Mouse (Mus musculus) stomach, embryonic 14.5 days (tissue): ENCODE measurements around the gene Reps2. TPM values are rescaled to one million over a fixed set of nuclear protein-coding genes. Genes with fewer than 3 reads are reported as not detected.

ENCODE experiments used
- ATAC-seq: fragments of 200-750 bp; cut with Nextera tagmentation; 2 replicates; pipeline ENCODE4 v1.8.0; 2017; ENCODE audit warnings: low read depth, moderate TSS enrichment; ENCODE audit not compliant: insufficient number of reproducible peaks, insufficient read depth, low FRiP score
- H3K27ac ChIP-seq: fragments of 300-500 bp; sonication (generic); 2 replicates; pipeline ENCODE4 v1.5.1; 2014; ENCODE audit warnings: mild to moderate bottlenecking, low read length, moderate library complexity, mixed read lengths
- H3K27me3 ChIP-seq: fragments of 300-500 bp; sonication (generic); 2 replicates; pipeline ENCODE4 v1.6.1; 2014; ENCODE audit warnings: low read length, control low read depth, mixed read lengths; ENCODE audit not compliant: control insufficient read depth, insufficient read depth
- H3K36me3 ChIP-seq: fragments of 300-500 bp; sonication (generic); 2 replicates; pipeline ENCODE4 v1.6.1; 2014; ENCODE audit warnings: mild to moderate bottlenecking, control low read depth, low read length, moderate library complexity, mixed read lengths; ENCODE audit not compliant: control insufficient read depth, insufficient read depth
- H3K4me1 ChIP-seq: fragments of 300-500 bp; sonication (generic); 2 replicates; pipeline ENCODE4 v1.6.1; 2014; ENCODE audit warnings: low read length, control low read depth, mixed read lengths; ENCODE audit not compliant: control insufficient read depth, insufficient read depth
- H3K4me2 ChIP-seq: fragments of 300-500 bp; sonication (generic); replicated peaks from 2 replicates; pipeline ENCODE4 v1.6.1; 2014; ENCODE audit warnings: low read depth, low read length, control low read depth
- H3K4me3 ChIP-seq: fragments of 300-500 bp; sonication (generic); 2 replicates; pipeline ENCODE4 v1.5.1; 2014; ENCODE audit warnings: low read depth, low read length, control low read depth
- H3K9ac ChIP-seq: fragments of 300-500 bp; sonication (generic); replicated peaks from 2 replicates; pipeline ENCODE4 v1.6.1; 2014; ENCODE audit warnings: low read depth, mild to moderate bottlenecking, control low read depth, low read length, moderate library complexity, mixed read lengths
- H3K9me3 ChIP-seq: fragments of 300-500 bp; sonication (generic); 2 replicates; pipeline ENCODE4 v1.6.1; 2016; ENCODE audit warnings: low read depth, low read length, control low read depth; ENCODE audit not compliant: control insufficient read depth
- whole genome bisulfite sequencing: fragments of 180-500 bp; shearing (Covaris S2); extraction: QIAGEN DNeasy Blood & Tissue Kit; methylation state at CpG from one replicate; pipeline ENCODE4 v1.1.7; 2014; 5-methylcytosine and 5-hydroxymethylcytosine counted together
- polyA plus RNA-seq: library from polyadenylated mRNA; unstranded; fragments of >200 nt; fragmentation: Nextera tagmentation; extraction: Ambion mirVana; gene quantifications from 2 replicates; pipeline ENCODE4 v1.2.1, GENCODE M21; 2014

Gene Reps2
- 2.7 and 3.2 TPM in 2 replicates for polyA plus RNA-seq

GRCm38 (mm10) chrX:162643091-162643788, at the start of gene Reps2:
Reps2 (minus strand) TSS chrX:162643649.
- Histone ChIP-seq H3K27ac (no peak within 1 kb of the TSS), H3K9me3 (no peaks in the 10 kb centered on the region), H3K4me3 (peak within 1 kb of the TSS; percentile 45), H3K27me3 (no peaks in the 10 kb centered on the region), H3K36me3 (no peaks in the 10 kb centered on the region), H3K9ac (peak within 1 kb of the TSS; percentile 40; the same call in 1 of the 2 replicates), H3K4me1 (no peaks in the 10 kb centered on the region), H3K4me2 (peak within 1 kb of the TSS; percentile 73)
- 28% methylated on average over 36 of the region's 61 CpGs for WGBS
- ATAC-seq: peak; percentile 98

GRCm38 (mm10) chrX:162691272-162691671, 47.8 kb upstream of the Reps2 start:
- H3K4me2 ChIP-seq: no peak overlapping the region
- no peak for ATAC-seq
- H3K9ac ChIP-seq: no peak overlapping the region
- H3K27me3 ChIP-seq: no peaks in the 10 kb centered on the region
- no peak overlapping the region for H3K27ac ChIP-seq
- no peaks in the 10 kb centered on the region for H3K36me3 ChIP-seq
- H3K4me1 ChIP-seq: no peaks in the 10 kb centered on the region
- H3K9me3 ChIP-seq: no peaks in the 10 kb centered on the region
- H3K4me3 ChIP-seq: no peak overlapping the region
- 56% methylated on average over 2 of the region's 2 CpGs for WGBS

- 77% methylated on average over 1 of the region's 1 CpGs for WGBS
Observed at GRCm38 (mm10) chrX:162685394-162685793, 41.9 kb upstream of the Reps2 start.

GRCm38 (mm10) chrX:162679506-162679905, 36.1 kb upstream of the Reps2 start:
- Histone ChIP-seq H3K9ac (no peak overlapping the region), H3K36me3 (no peaks in the 10 kb centered on the region), H3K27me3 (no peaks in the 10 kb centered on the region), H3K9me3 (no peaks in the 10 kb centered on the region), H3K4me2 (no peak overlapping the region), H3K4me1 (no peaks in the 10 kb centered on the region), H3K27ac (no peak overlapping the region), H3K4me3 (no peak overlapping the region)
- 73% methylated on average over 2 of the region's 2 CpGs for WGBS
- ATAC-seq: no peak

More at GRCm38 (mm10) chrX:162685394-162685793, 41.9 kb upstream of the Reps2 start:
- Histone ChIP-seq H3K4me1 (no peaks in the 10 kb centered on the region), H3K27me3 (no peaks in the 10 kb centered on the region), H3K36me3 (no peaks in the 10 kb centered on the region), H3K9ac (no peak overlapping the region), H3K27ac (no peak overlapping the region), H3K9me3 (no peaks in the 10 kb centered on the region), H3K4me2 (no peak overlapping the region), H3K4me3 (no peak overlapping the region)
- no peak for ATAC-seq

GRCm38 (mm10) chrX:162678820-162679219, 35.4 kb upstream of the Reps2 start:
- H3K9me3 ChIP-seq: no peaks in the 10 kb centered on the region
- H3K9ac ChIP-seq: no peak overlapping the region
- WGBS: 35% methylated on average over 1 of the region's 2 CpGs

GRCm38 (mm10) chrX:162666166-162666565, 22.7 kb upstream of the Reps2 start:
- no peak overlapping the region for H3K4me2 ChIP-seq
- 77% methylated on average over 2 of the region's 2 CpGs for WGBS
- H3K27ac ChIP-seq: no peak overlapping the region
- H3K9me3 ChIP-seq: no peaks in the 10 kb centered on the region
- no peaks in the 10 kb centered on the region for H3K36me3 ChIP-seq
- no peak for ATAC-seq
- no peaks in the 10 kb centered on the region for H3K4me1 ChIP-seq
- H3K4me3 ChIP-seq: no peak overlapping the region
- H3K9ac ChIP-seq: no peak overlapping the region
- H3K27me3 ChIP-seq: no peaks in the 10 kb centered on the region

More at GRCm38 (mm10) chrX:162678820-162679219, 35.4 kb upstream of the Reps2 start:
- ATAC-seq: peak; percentile 58; the same call in 1 of the 2 replicates
- H3K36me3 ChIP-seq: no peaks in the 10 kb centered on the region
- H3K4me3 ChIP-seq: no peak overlapping the region
- H3K4me1 ChIP-seq: no peaks in the 10 kb centered on the region
- no peak overlapping the region for H3K4me2 ChIP-seq
- no peaks in the 10 kb centered on the region for H3K27me3 ChIP-seq
- H3K27ac ChIP-seq: no peak overlapping the region

- no peak overlapping the region for H3K9ac ChIP-seq
- H3K4me1 ChIP-seq: no peaks in the 10 kb centered on the region
- no peak overlapping the region for H3K4me2 ChIP-seq
- no peaks in the 10 kb centered on the region for H3K36me3 ChIP-seq
- no peak overlapping the region for H3K27ac ChIP-seq
- H3K27me3 ChIP-seq: no peaks in the 10 kb centered on the region
- ATAC-seq: no peak
- no peaks in the 10 kb centered on the region for H3K9me3 ChIP-seq
- 76% methylated on average over 1 of the region's 1 CpGs for WGBS
- H3K4me3 ChIP-seq: no peak overlapping the region
Observed at GRCm38 (mm10) chrX:162660182-162660581, 16.7 kb upstream of the Reps2 start.

GRCm38 (mm10) chrX:162653518-162653917, 10.1 kb upstream of the Reps2 start:
- no peaks in the 10 kb centered on the region for H3K4me1 ChIP-seq
- H3K9ac ChIP-seq: no peak overlapping the region
- no peak overlapping the region for H3K27ac ChIP-seq
- no peak overlapping the region for H3K4me2 ChIP-seq
- H3K36me3 ChIP-seq: no peaks in the 10 kb centered on the region
- no peaks in the 10 kb centered on the region for H3K27me3 ChIP-seq
- no peak for ATAC-seq
- H3K9me3 ChIP-seq: no peaks in the 10 kb centered on the region
- no peak overlapping the region for H3K4me3 ChIP-seq
- WGBS: 85% methylated on average over 7 of the region's 7 CpGs

- no peak overlapping the region for H3K27ac ChIP-seq
- 87% methylated on average over 3 of the region's 3 CpGs for WGBS
- H3K4me1 ChIP-seq: no peaks in the 10 kb centered on the region
- H3K4me3 ChIP-seq: no peak overlapping the region
- no peaks in the 10 kb centered on the region for H3K36me3 ChIP-seq
- H3K9ac ChIP-seq: no peak overlapping the region
- no peak for ATAC-seq
- H3K27me3 ChIP-seq: no peaks in the 10 kb centered on the region
- H3K4me2 ChIP-seq: no peak overlapping the region
- no peaks in the 10 kb centered on the region for H3K9me3 ChIP-seq
Observed at GRCm38 (mm10) chrX:162652445-162652844, 9.0 kb upstream of the Reps2 start.
